Mouse (Mus musculus) spleen, adult 2 months (tissue): ENCODE results near the gene Zfp280d.

Experiments
- CTCF ChIP-seq: fragments of 200-500 bp; IDR thresholded peaks from 2 replicates; pipeline ENCODE4 v1.5.1; 2011; ENCODE audit warnings: mild to moderate bottlenecking, inconsistent platforms; ENCODE audit not compliant: insufficient read depth, insufficient read length, insufficient replicate concordance; ENCODE audit errors: extremely low read depth
- POLR2A ChIP-seq: fragments of 200-500 bp; IDR thresholded peaks from 2 replicates; pipeline ENCODE4 v1.6.1; 2011; ENCODE audit warnings: low read depth, low read length, inconsistent platforms

DNA sequence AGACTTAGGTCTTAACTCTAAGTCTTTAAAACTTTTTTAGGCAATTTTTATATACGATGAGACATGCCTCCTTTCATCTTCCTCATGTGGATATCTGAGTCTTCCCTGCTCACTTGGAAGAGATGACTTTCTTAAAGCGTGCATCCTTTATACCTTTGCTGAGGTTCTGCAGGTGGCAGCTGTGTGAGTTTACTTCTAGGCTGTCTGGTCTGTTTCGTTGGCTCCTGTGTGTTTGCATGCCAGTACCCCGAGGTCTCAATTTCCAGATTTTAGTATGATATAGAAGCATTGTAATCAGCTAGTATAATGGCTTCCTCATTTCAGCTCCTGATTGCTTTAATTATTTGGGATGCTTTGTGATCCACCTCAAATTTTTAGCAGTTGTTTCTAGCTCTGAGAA lies 114.3 kb downstream of the Zfp280d start:
- TF ChIP-seq POLR2A, result no peak
- TF ChIP-seq CTCF, result no peak
